9 mouse cellular contexts compared by ENCODE assay signal in genomic region chr1:75387469-75387928, GRCm38 (mm10). TPM values are rescaled to one million over a fixed set of nuclear protein-coding genes. Genes with fewer than 3 reads are reported as not detected.
DNase-seq lines count a peak whose midpoint lies in the region; ATAC-seq and TF ChIP-seq lines count a peak whose summit lies in the region.
"Had no signal": no experiment of that assay in that cellular context is flagged by ENCODE, and none has a peak within 500 bp of the region (broad histone marks: within the 10 kb centered on the region; RNA-seq: fewer than 3 reads in every experiment).

No protein-coding gene starts in this region.

- H3K9ac ChIP-seq in embryonic facial prominence, embryonic 14.5 days (ENCODE audit: low read depth, low read length), result peak overlapping the region; percentile 54
- peak overlapping the region; percentile 55 for H3K9ac ChIP-seq in hindbrain, embryonic 14.5 days
- H3K9ac ChIP-seq in neural tube, embryonic 12.5 days, result peak overlapping the region; percentile 52; the same call in 1 of the 2 replicates

- TF ChIP-seq CTCF in layer of hippocampus, adult 2 months (conservative IDR thresholded peaks at IDR 0.05), result no peak

- H3K27me3 ChIP-seq in embryonic facial prominence, embryonic 14.5 days (replicated peaks; ENCODE audit: control insufficient read depth, insufficient read depth, low read length), result peaks cover 39% of the 10 kb centered on the region
- H3K27me3 ChIP-seq in hindbrain, embryonic 14.5 days (ENCODE audit: control insufficient read depth, insufficient read depth, low read length), result peaks cover 35% of the 10 kb centered on the region
- H3K27me3 ChIP-seq in neural tube, embryonic 12.5 days (replicated peaks), result peaks cover 56% of the 10 kb centered on the region

- H3K4me1 ChIP-seq in embryonic facial prominence, embryonic 14.5 days (ENCODE audit: control insufficient read depth, insufficient read depth, low read length), result peaks cover 18% of the 10 kb centered on the region
- H3K4me1 ChIP-seq in hindbrain, embryonic 14.5 days (replicated peaks; ENCODE audit: control insufficient read depth, insufficient read depth, low read length), result peaks cover 57% of the 10 kb centered on the region
- peaks cover 58% of the 10 kb centered on the region for H3K4me1 ChIP-seq in neural tube, embryonic 12.5 days

- DNase-seq in layer of hippocampus, adult 2 months (ENCODE audit: low spot score in 2 of 2), result no peak
- DNase-seq in layer of hippocampus, postnatal 14 days (ENCODE audit: low spot score in 2 of 2), result no peak
- DNase-seq in embryonic facial prominence, embryonic 14.5 days (ENCODE audit: low spot score), result no peak
- DNase-seq in hindbrain, embryonic 14.5 days (ENCODE audit: low spot score), result no peak
- no peak for DNase-seq in thymus, postnatal 25 days
- DNase-seq in left cerebral cortex, adult 9 months (ENCODE audit: low spot score in 2 of 2), result no peak
- DNase-seq in lung, postnatal 14 days, result no peak

- H3K36me3 ChIP-seq in embryonic facial prominence, embryonic 14.5 days (ENCODE audit: control insufficient read depth, insufficient read depth, low read length), result peaks cover 6% of the 10 kb centered on the region
- 0 out of 2 replicates have a peak, but pooled peaks cover 3% of the 10 kb centered on the region for H3K36me3 ChIP-seq in hindbrain, embryonic 14.5 days (replicated peaks; ENCODE audit: control insufficient read depth, insufficient read depth)
- peaks cover 5% of the 10 kb centered on the region for H3K36me3 ChIP-seq in neural tube, embryonic 12.5 days

- H3K9me3 ChIP-seq in embryonic facial prominence, embryonic 14.5 days (ENCODE audit: control insufficient read depth, low read length), result no peaks in the 10 kb centered on the region
- no peaks in the 10 kb centered on the region for H3K9me3 ChIP-seq in hindbrain, embryonic 14.5 days (ENCODE audit: control insufficient read depth, low read length)
- no peaks in the 10 kb centered on the region for H3K9me3 ChIP-seq in neural tube, embryonic 12.5 days

- WGBS in embryonic facial prominence, embryonic 14.5 days, result 27% methylated on average over 7 of the region's 7 CpGs
- WGBS in hindbrain, embryonic 14.5 days, result 13% methylated on average over 7 of the region's 7 CpGs
- WGBS in neural tube, embryonic 12.5 days, result 22% methylated on average over 7 of the region's 7 CpGs

- ATAC-seq in embryonic facial prominence, embryonic 14.5 days (ENCODE audit: low read depth), result no peak
- ATAC-seq in hindbrain, embryonic 14.5 days (ENCODE audit: low FRiP score), result peak; percentile 9; the same call in 1 of the 2 replicates
- ATAC-seq in neural tube, embryonic 12.5 days (ENCODE audit: low FRiP score, low read depth), result no peak

- H3K27ac ChIP-seq in layer of hippocampus, adult 2 months, result peak overlapping the region; percentile 98
- no peak overlapping the region for H3K27ac ChIP-seq in embryonic facial prominence, embryonic 14.5 days (replicated peaks; ENCODE audit: low read depth, low read length)
- no peak overlapping the region for H3K27ac ChIP-seq in hindbrain, embryonic 14.5 days
- no peak overlapping the region for H3K27ac ChIP-seq in neural tube, embryonic 12.5 days
- H3K27ac ChIP-seq: macrophage had no signal

- H3K4me3 ChIP-seq in layer of hippocampus, adult 2 months, result peak overlapping the region; percentile 54
- H3K4me3 ChIP-seq in embryonic facial prominence, embryonic 14.5 days (ENCODE audit: low read depth, low read length), result peak overlapping the region; percentile 35
- H3K4me3 ChIP-seq in hindbrain, embryonic 14.5 days (replicated peaks; ENCODE audit: low read length), result no peak overlapping the region; the same call in 1 of the 2 replicates
- peak overlapping the region; percentile 25 for H3K4me3 ChIP-seq in neural tube, embryonic 12.5 days

- H3K4me2 ChIP-seq in embryonic facial prominence, embryonic 14.5 days (ENCODE audit: low read depth, low read length), result peak overlapping the region; percentile 58
- H3K4me2 ChIP-seq in hindbrain, embryonic 14.5 days (replicated peaks), result peak overlapping the region; percentile 45
- peak overlapping the region; percentile 59 for H3K4me2 ChIP-seq in neural tube, embryonic 12.5 days (replicated peaks)

RNA-seq across cellular contexts. Expression of gene Speg, which starts 12.4 kb away (rescaled TPM):
- 100 to 1,000 TPM; 168 to 179 TPM for total RNA-seq in layer of hippocampus, adult 2 months (2021)
- total RNA-seq in layer of hippocampus, postnatal 14 days (2021), result 100 to 1,000 TPM; 184 TPM
- 20.2 and 20.3 TPM in 2 replicates for polyA plus RNA-seq in embryonic facial prominence, embryonic 14.5 days (2014; fragmentation: Nextera tagmentation; extraction: Ambion mirVana)
- polyA plus RNA-seq in hindbrain, embryonic 14.5 days (2014; fragmentation: Nextera tagmentation; extraction: Ambion mirVana), result 18.0 and 22.9 TPM in 2 replicates
- 15.8 and 17.1 TPM in 2 replicates for polyA plus RNA-seq in neural tube, embryonic 12.5 days (2016; fragmentation: Nextera tagmentation; extraction: Ambion mirVana)

RNA-seq across cellular contexts. Expression of gene Des, which starts 27.4 kb away (rescaled TPM):
- total RNA-seq in layer of hippocampus, adult 2 months (2021), result under 1 TPM; 0.88 to 1.00 TPM
- 1 to 10 TPM; 1.6 to 1.8 TPM for total RNA-seq in layer of hippocampus, postnatal 14 days (2021)
- 159 and 218 TPM in 2 replicates for polyA plus RNA-seq in embryonic facial prominence, embryonic 14.5 days (2014; fragmentation: Nextera tagmentation; extraction: Ambion mirVana)
- polyA plus RNA-seq in hindbrain, embryonic 14.5 days (2014; fragmentation: Nextera tagmentation; extraction: Ambion mirVana), result 1.0 and 1.7 TPM in 2 replicates
- polyA plus RNA-seq in neural tube, embryonic 12.5 days (2016; fragmentation: Nextera tagmentation; extraction: Ambion mirVana), result 9.3 and 12.7 TPM in 2 replicates
- polyA plus RNA-seq: macrophage had no signal

RNA-seq across cellular contexts. Expression of gene Gmppa, which starts 48.2 kb away (rescaled TPM):
- 10 to 100 TPM; 72.9 to 76.0 TPM for total RNA-seq in layer of hippocampus, adult 2 months (2021)
- total RNA-seq in layer of hippocampus, postnatal 14 days (2021), result 10 to 100 TPM; 56.0 to 62.2 TPM
- polyA plus RNA-seq in embryonic facial prominence, embryonic 14.5 days (2014; fragmentation: Nextera tagmentation; extraction: Ambion mirVana), result 74.2 and 82.9 TPM in 2 replicates
- polyA plus RNA-seq in hindbrain, embryonic 14.5 days (2014; fragmentation: Nextera tagmentation; extraction: Ambion mirVana), result 53.1 and 65.0 TPM in 2 replicates
- 69.9 and 83.5 TPM in 2 replicates for polyA plus RNA-seq in neural tube, embryonic 12.5 days (2016; fragmentation: Nextera tagmentation; extraction: Ambion mirVana)

Comparison
In these comparisons a context has a peak if more than half of its experiments do, and no peak if none do; other contexts are left out.
1. RNA of gene Des, which starts 27.4 kb away (polyA plus RNA-seq): 159 to 218 TPM in embryonic facial prominence, embryonic 14.5 days; 9.3 to 12.7 TPM in neural tube, embryonic 12.5 days and 1.0 to 1.7 TPM in hindbrain, embryonic 14.5 days; every median in the first group is over 10 times any median in the second.
2. Peak in every context shown above with its lines, with median percentiles within 50 percentile points of each other: H3K4me2 ChIP-seq and H3K9ac ChIP-seq.